Mouse (Mus musculus): Measurements from ENCODE around the gene Fpgs.

The Fpgs gene

DNA sequence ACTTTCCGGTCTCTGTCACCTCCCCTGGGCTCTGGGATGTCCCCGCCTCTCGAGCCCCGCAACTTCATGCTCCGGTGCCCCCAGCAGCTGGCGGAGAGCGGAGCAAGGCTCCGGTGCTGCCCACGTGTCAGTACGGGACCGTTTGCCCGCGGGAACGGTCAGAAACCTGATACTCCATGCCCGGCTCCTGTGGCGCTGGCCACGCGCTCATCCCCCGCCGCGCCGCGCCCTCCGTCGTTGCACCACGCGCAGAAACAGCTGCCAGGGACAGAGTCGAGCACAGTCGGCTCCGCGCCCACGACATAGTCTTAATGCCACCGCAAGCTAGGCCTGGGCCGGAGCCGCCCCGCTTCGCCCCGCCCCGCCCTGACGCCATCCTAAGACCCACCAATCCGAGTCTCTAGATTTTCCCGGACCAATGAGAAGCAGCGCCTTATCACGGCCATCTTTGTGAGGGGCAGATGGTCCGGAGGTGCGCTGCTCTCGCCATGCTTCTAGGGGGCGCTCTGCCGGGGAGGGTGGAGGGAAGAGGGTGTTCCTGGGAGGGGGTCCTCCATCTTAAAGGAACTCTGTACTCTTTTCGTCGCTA lies 10.0 kb downstream of the Fpgs start:
- DNase-seq: peak; percentile 95 to 97

DNA sequence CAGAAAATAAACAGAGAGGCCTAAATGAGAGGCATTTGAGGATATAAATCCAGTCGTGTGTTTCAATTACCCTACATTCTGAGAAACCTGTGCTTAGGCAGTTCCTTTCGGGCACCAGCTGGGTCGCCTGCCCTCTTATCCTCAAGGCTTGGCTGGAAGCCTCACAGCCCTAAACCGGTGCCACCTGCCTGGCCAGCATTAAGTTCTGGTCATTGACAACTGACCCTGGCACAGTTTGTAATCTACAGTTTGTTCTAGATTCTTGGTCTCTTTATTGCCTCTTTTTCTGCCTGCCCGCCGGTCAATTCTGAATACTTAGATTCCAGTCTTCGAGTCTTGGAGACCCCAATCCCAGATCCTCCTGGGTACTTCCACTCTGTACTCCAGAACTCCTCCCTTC lies 10.7 kb downstream of the Fpgs start:
- peak in 1 of 2 experiments; percentile 43 for DNase-seq

- DNase-seq: no peak
Observed at GRCm38 (mm10) chr2:32692496-32692895, 11.4 kb downstream of the Fpgs start.

GRCm38 (mm10) chr2:32691041-32691440 lies 12.9 kb downstream of the Fpgs start:
- DNase-seq: no peak

DNA sequence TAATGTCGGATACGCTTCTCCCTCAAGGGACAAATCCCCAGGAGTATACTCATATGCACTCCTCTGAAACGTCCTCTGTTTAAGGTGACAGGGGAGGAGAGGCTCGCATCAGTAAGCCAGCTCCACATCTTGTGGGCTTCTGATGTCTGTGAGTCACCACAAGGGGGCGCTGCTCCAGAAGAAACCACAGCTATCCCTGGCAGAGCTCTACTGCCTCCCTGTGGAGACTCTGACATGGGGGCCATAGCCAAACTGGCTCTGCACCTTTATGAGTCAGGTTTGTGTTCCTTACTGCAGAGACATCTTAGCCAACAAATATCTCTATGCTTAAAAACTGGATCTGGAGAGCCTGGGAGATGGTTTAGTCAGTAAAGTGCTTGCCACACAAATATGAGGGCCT lies 14.5 kb downstream of the Fpgs start:
- DNase-seq: peak; percentile 91 to 94

GRCm38 (mm10) chr2:32687562-32687961 lies 16.4 kb downstream of the Fpgs start:
- no peak for DNase-seq

GRCm38 (mm10) chr2:32686640-32687039 lies 17.3 kb downstream of the Fpgs start:
- no peak for DNase-seq

- no peak for DNase-seq
Observed at GRCm38 (mm10) chr2:32685807-32686206, 18.1 kb downstream of the Fpgs start.

DNA sequence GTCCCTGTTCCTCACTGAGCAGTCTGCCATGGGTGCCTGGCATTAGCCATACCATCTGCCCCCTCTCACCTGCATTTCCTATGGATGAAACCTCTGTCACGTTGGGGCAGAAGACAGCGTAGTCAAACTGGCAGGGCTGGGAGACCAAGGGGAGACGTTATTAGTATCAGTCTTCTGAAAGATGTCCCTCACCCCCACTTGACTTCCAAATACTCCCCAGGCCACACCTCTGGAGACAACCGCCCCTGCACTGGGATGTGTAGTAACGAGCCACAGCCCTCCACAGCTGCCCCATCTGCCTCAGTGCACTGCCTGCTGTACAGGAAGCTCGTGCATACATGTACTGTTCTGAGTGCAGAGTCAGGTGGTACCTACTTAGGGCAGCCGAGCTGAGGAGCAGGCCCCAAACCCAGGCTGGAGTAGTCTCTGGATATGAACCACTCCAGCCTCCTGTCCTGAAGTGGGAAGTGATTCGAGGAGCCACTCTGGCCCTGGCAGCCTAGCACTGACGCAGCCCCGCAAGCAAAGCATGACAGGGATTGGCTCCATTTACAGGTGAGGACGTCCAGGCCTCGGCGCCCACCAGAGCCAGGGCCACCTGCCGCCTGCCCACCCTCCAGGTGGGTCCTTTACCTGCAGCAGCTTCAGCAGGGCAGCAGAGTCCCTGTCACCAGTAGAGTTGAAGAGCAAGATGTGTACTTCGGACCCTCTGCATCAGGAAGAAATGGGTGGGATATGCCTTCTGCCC lies 19.1 kb downstream of the Fpgs start:
- DNase-seq: no peak

DNA sequence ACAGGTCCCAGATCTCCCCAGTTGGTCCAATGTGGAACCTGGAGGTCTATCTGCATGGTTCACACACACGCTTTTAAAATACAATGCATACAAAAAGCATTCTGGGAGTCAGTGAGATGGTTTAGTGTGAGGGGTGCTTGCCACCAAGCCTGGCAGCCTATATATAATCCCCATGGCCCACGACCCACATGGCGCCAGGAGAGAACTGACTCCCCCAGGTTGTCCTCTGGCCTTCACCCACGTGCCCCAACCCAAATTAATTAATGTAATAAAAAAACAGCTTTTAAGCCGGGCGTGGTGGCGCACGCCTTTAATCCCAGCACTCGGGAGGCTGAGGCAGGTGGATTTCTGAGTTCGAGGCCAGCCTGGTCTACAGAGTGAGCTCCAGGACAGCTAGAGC lies 20.2 kb downstream of the Fpgs start:
- DNase-seq: no peak

GRCm38 (mm10) chr2:32682721-32683417 lies 21.1 kb downstream of the Fpgs start:
- DNase-seq: no peak

GRCm38 (mm10) chr2:32681754-32682153 lies 22.2 kb downstream of the Fpgs start:
- DNase-seq: no peak

GRCm38 (mm10) chr2:32680961-32681650 lies 22.8 kb downstream of the Fpgs start:
- no peak for DNase-seq

- no peak for DNase-seq
Observed at GRCm38 (mm10) chr2:32680051-32680451, 23.9 kb downstream of the Fpgs start.

GRCm38 (mm10) chr2:32677683-32678082 lies 26.3 kb downstream of the Fpgs start:
- DNase-seq: no peak

GRCm38 (mm10) chr2:32676821-32677220 lies 27.1 kb downstream of the Fpgs start:
- no peak for DNase-seq

DNA sequence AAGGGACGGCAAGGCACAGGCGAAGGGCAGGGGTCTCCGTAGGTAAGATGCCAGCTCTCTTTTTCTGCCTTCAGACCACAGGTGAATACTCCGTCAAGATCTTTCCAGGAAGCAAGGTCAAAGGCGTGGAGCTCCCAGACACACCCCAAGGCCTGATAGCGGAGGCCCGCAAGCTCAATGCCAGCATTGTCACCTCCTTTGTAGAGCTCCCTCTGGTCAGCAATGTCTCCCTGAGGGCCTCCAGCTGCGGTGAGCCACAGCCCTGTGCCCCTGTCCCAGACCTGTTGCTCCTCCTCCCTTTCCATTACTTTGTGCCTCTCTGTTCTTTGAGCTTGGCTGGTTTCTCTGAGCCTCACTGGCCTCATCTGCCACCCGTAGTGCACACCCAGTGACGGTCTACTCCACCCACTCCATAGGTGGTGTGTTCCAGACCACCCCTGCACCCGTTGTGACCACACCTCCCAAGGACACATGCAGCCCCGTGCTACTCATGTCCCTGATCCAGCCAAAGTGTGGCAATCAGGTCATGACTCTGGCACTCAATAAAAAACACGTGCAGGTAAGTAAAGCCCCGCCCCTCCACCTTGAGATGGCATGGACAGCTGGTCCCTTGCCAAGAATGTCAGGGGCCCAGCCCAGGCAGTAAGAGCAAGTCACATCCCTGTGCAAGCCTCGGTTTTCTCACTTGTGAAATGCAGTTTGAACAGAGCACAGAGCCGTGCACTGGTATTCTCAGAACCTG lies 30.6 kb downstream of the Fpgs start:
- DNase-seq: no peak

- no peak for DNase-seq
Observed at GRCm38 (mm10) chr2:32671907-32672595, 31.9 kb downstream of the Fpgs start.

GRCm38 (mm10) chr2:32671147-32671546 lies 32.8 kb downstream of the Fpgs start:
- no peak for DNase-seq

DNA sequence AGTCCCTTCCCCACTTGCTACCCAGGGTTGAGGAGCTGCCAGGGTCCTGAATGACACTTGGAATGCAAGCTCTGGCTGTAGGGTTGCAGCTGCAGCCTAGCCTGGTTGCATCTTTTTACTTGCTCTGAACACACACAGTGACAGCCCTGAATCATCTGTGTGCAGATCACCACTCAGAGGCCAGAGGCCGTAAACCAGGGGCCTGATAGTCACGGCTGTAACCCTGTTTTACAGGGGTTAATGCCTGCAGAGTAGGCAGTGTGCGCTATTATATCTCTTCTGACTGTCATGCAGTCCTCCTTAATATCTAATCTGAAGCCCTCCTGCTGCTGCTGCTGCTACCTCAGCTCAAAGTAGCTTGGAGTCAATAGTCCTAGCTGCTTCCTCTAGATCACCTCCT lies 34.1 kb downstream of the Fpgs start:
- DNase-seq: no peak

DNA sequence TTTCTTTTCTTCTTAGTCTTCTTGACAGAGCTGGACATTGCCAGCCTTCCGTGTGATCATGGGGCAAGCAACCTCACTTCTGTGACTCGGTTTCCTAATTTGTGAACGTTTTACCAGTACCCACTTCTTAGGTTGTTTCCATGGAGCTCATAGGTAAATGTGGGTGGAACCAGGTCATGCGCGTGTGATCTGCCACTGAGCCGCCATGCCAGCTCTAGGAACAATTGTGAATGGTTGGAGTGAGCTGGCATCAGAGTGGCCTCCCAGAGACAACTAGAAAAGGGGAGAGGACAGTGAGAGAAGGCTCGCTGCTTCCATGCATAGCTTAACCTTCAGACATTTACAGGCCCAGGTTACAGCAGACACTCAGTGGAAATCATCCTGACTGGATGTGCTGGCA lies 35.8 kb downstream of the Fpgs start:
- no peak for DNase-seq

DNA sequence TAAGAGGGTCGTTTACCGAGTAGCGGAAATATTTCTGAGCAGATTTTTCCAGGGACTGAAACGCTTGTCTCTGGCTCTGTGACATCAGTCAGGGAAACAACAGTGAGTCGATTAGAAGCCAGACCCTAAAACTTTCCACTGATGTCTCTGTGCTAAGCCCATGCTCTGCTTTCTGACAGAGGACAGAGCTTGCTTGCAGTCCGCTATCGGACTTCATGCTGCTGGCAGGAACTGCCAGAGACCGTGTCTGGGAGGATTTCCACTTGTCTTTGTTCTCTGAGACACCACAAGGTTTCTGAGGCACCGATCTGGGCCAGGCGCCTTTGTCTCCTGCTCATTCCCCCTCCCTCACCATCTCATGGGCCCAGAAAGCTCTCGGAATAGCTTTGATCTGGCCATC lies 36.2 kb downstream of the Fpgs start:
- no peak for DNase-seq
